Mouse (Mus musculus) activated CD4-positive, CD25-positive, alpha-beta regulatory T cell, adult 4 months (primary cell): ENCODE measurements around the gene Tada1. TPM values are rescaled to one million over a fixed set of nuclear protein-coding genes. Genes with fewer than 3 reads are reported as not detected.

Experiments
- ATAC-seq: one replicate; pipeline ENCODE4 v1.8.0; 2017
- polyA plus RNA-seq, 2 experiments: library from polyadenylated mRNA; unstranded; fragments of 100-300 nt; shearing (Covaris generic); gene quantifications; one replicate each; pipeline ENCODE4 v1.2.1; 2017

The Tada1 gene
- 10 to 100 TPM; 41.1 to 49.6 TPM for polyA plus RNA-seq

GRCm38 (mm10) chr1:166379013-166379629, at the start of gene Tada1:
Tada1 (plus strand) TSS chr1:166379097.
- peak; percentile 82 for ATAC-seq

- ATAC-seq = no peak
Observed at GRCm38 (mm10) chr1:166330752-166331151, 48.1 kb upstream of the Tada1 start.

- no peak for ATAC-seq
Observed at GRCm38 (mm10) chr1:166339110-166339509, 39.8 kb upstream of the Tada1 start.

GRCm38 (mm10) chr1:166342060-166342459, 36.8 kb upstream of the Tada1 start:
- no peak for ATAC-seq

GRCm38 (mm10) chr1:166342539-166342938, 36.4 kb upstream of the Tada1 start:
- no peak for ATAC-seq

- no peak for ATAC-seq
Observed at GRCm38 (mm10) chr1:166343586-166343985, 35.3 kb upstream of the Tada1 start.

GRCm38 (mm10) chr1:166344300-166345077, 34.4 kb upstream of the Tada1 start:
- no peak for ATAC-seq

- ATAC-seq = no peak
Observed at GRCm38 (mm10) chr1:166345602-166346001, 33.3 kb upstream of the Tada1 start.

- ATAC-seq = no peak
Observed at GRCm38 (mm10) chr1:166346906-166347305, 32.0 kb upstream of the Tada1 start.

- no peak for ATAC-seq
Observed at GRCm38 (mm10) chr1:166349341-166349740, 29.6 kb upstream of the Tada1 start.

- no peak for ATAC-seq
Observed at GRCm38 (mm10) chr1:166349751-166350150, 29.1 kb upstream of the Tada1 start.

- peak; percentile 84 for ATAC-seq
Observed at GRCm38 (mm10) chr1:166360157-166360855, 18.6 kb upstream of the Tada1 start.

GRCm38 (mm10) chr1:166360896-166361295, 18.0 kb upstream of the Tada1 start:
- ATAC-seq = no peak

GRCm38 (mm10) chr1:166361842-166362241, 17.1 kb upstream of the Tada1 start:
- no peak for ATAC-seq

- ATAC-seq = no peak
Observed at GRCm38 (mm10) chr1:166362659-166363058, 16.2 kb upstream of the Tada1 start.

GRCm38 (mm10) chr1:166363122-166363521, 15.8 kb upstream of the Tada1 start:
- no peak for ATAC-seq

- ATAC-seq = no peak
Observed at GRCm38 (mm10) chr1:166377171-166377570, 1.7 kb upstream of the Tada1 start.

GRCm38 (mm10) chr1:166378431-166379012, 375 bp upstream of the Tada1 start:
- no peak for ATAC-seq

- peak; percentile 61 for ATAC-seq
Observed at GRCm38 (mm10) chr1:166379630-166380231, 834 bp downstream of the Tada1 start.

GRCm38 (mm10) chr1:166381336-166381735, 2.4 kb downstream of the Tada1 start:
- no peak for ATAC-seq

- ATAC-seq = no peak
Observed at GRCm38 (mm10) chr1:166381821-166382220, 2.9 kb downstream of the Tada1 start.

GRCm38 (mm10) chr1:166382626-166383025, 3.7 kb downstream of the Tada1 start:
- ATAC-seq = no peak

- no peak for ATAC-seq
Observed at GRCm38 (mm10) chr1:166384614-166385013, 5.7 kb downstream of the Tada1 start.
